Mouse (Mus musculus) pancreas, adult 10 weeks (tissue): ENCODE results near the gene Impdh2. TPM values are rescaled to one million over a fixed set of nuclear protein-coding genes. Genes with fewer than 3 reads are reported as not detected.

Experiments used
- polyA plus RNA-seq: library from polyadenylated mRNA; stranded (reverse); fragments of 350-450 nt; fragmentation: Illumina TruSeq; extraction: RNeasy Lipid Tissue Mini Kit (QIAGEN cat#74804); gene quantifications from one replicate; pipeline ENCODE4 v1.2.3, GENCODE M21; 2015; ENCODE audit warnings: low read depth, low replicate concordance; ENCODE audit not compliant: insufficient read depth

Impdh2 gene
- polyA plus RNA-seq: 25.0 TPM

GRCm38 (mm10) chr9:108560227-108560841 is at the start of gene Impdh2:
Impdh2 (plus strand) TSS chr9:108560286.

GRCm38 (mm10) chr9:108516380-108517251 is 43.5 kb upstream of the Impdh2 start, which contains the start of gene Qrich1:
Qrich1 (plus strand) TSS chr9:108516806.

GRCm38 (mm10) chr9:108566815-108567776 is 7.0 kb downstream of the Impdh2 start, which contains the start of gene Ndufaf3:
Ndufaf3 (minus strand) TSS chr9:108567434.

GRCm38 (mm10) chr9:108569381-108570206 is 9.5 kb downstream of the Impdh2 start, which contains the start of gene Dalrd3:
Dalrd3 (plus strand) TSS chr9:108569886.

GRCm38 (mm10) chr9:108578545-108579343 is 18.7 kb downstream of the Impdh2 start, which contains the start of gene Wdr6:
Wdr6 (minus strand) TSS chr9:108578739.

GRCm38 (mm10) chr9:108596998-108597764 is 37.1 kb downstream of the Impdh2 start, which contains the start of gene P4htm:
P4htm (minus strand) TSS chr9:108597667.

Other genes with a start within 250 kb of the Impdh2 start
- 93.4 TPM for gene Gpx1, start 221.4 kb upstream of the Impdh2 start, polyA plus RNA-seq
- 34.3 TPM for gene Usp4, start 212.4 kb upstream of the Impdh2 start, polyA plus RNA-seq
- 1.3 TPM for gene 1700102P08Rik, start 167.5 kb upstream of the Impdh2 start, polyA plus RNA-seq
- not detected for gene Ccdc36, start 131.8 kb upstream of the Impdh2 start, polyA plus RNA-seq
- not detected for gene BC048562, start 123.8 kb upstream of the Impdh2 start, polyA plus RNA-seq
- 7.4 TPM for gene Ccdc71, start 99.8 kb upstream of the Impdh2 start, polyA plus RNA-seq
- 9.8 TPM for gene Klhdc8b, start 98.7 kb upstream of the Impdh2 start, polyA plus RNA-seq
- gene Lamb2, start 80.5 kb upstream of the Impdh2 start, polyA plus RNA-seq: 36.8 TPM
- gene Usp19, start 69.7 kb upstream of the Impdh2 start, polyA plus RNA-seq: 39.8 TPM
- gene Qars, start 52.6 kb upstream of the Impdh2 start, polyA plus RNA-seq: 48.0 TPM
- 23.8 TPM for gene Qrich1, start 43.5 kb upstream of the Impdh2 start, polyA plus RNA-seq
- gene Ndufaf3, start 7.1 kb downstream of the Impdh2 start, polyA plus RNA-seq: 4.8 TPM
- gene Dalrd3, start 9.6 kb downstream of the Impdh2 start, polyA plus RNA-seq: 40.8 TPM
- gene Wdr6, start 18.5 kb downstream of the Impdh2 start, polyA plus RNA-seq: 9.3 TPM
- 2.9 TPM for gene P4htm, start 37.4 kb downstream of the Impdh2 start, polyA plus RNA-seq
- gene Arih2, start 89.1 kb downstream of the Impdh2 start, polyA plus RNA-seq: 9.1 TPM
- 4.5 TPM for gene Slc25a20, start 101.8 kb downstream of the Impdh2 start, polyA plus RNA-seq
- gene Prkar2a, start 129.0 kb downstream of the Impdh2 start, polyA plus RNA-seq: 5.3 TPM
- 40.4 TPM for gene Ip6k2, start 223.5 kb downstream of the Impdh2 start, polyA plus RNA-seq
- 4.9 TPM for gene Nckipsd, start 248.1 kb downstream of the Impdh2 start, polyA plus RNA-seq